Mouse (Mus musculus) megakaryocyte, embryonic 14.5 days (primary cell): ENCODE results near the gene Ppp3ca. TPM values are rescaled to one million over a fixed set of nuclear protein-coding genes. Genes with fewer than 3 reads are reported as not detected.

Source experiments
- H3K27me3 ChIP-seq: replicated peaks from 2 replicates; pipeline ENCODE3; 2012; ENCODE audit warnings: inconsistent platforms
- H3K36me3 ChIP-seq: replicated peaks from 2 replicates; pipeline ENCODE3; 2012; ENCODE audit warnings: low read length, inconsistent platforms, mixed read lengths
- H3K4me1 ChIP-seq: 2 replicates; pipeline ENCODE4 v1.6.1; 2012; ENCODE audit warnings: inconsistent platforms
- H3K4me3 ChIP-seq: replicated peaks from 2 replicates; pipeline ENCODE3; 2012; ENCODE audit warnings: moderate library complexity, mild to moderate bottlenecking, inconsistent platforms
- H3K9me3 ChIP-seq: 2 replicates; pipeline ENCODE4 v1.6.1; 2012; ENCODE audit warnings: inconsistent platforms
- FLI1 ChIP-seq: IDR thresholded peaks from 2 replicates; pipeline ENCODE4 v1.6.1; 2012; ENCODE audit warnings: low read length, inconsistent platforms, mixed read lengths
- GATA1 ChIP-seq: IDR thresholded peaks from 3 replicates; pipeline ENCODE4 v1.6.1; 2012; ENCODE audit warnings: mixed read lengths, low read length, inconsistent platforms, borderline replicate concordance
- polyA plus RNA-seq: library from polyadenylated mRNA; stranded (reverse); fragments of >175 nt; gene quantifications from 2 replicates; pipeline ENCODE4 v1.2.3, GENCODE M21; 2012; ENCODE audit warnings: low replicate concordance; ENCODE audit not compliant: insufficient read depth

Ppp3ca gene
- polyA plus RNA-seq, 1 experiment, result 42.7 TPM

- H3K27me3 ChIP-seq, result no peaks in the 10 kb centered on the region
- H3K4me1 ChIP-seq, result no peaks in the 10 kb centered on the region
- no peak for TF ChIP-seq FLI1
- TF ChIP-seq GATA1, result no peak
These were observed 285.1 kb downstream of the Ppp3ca start for GRCm38 (mm10) chr3:136955043-136955442.

GRCm38 (mm10) chr3:136960314-136960713, 290.4 kb downstream of the Ppp3ca start:
- Histone ChIP-seq H3K36me3 (no peaks in the 10 kb centered on the region), H3K9me3 (no peaks in the 10 kb centered on the region), H3K4me1 (no peaks in the 10 kb centered on the region), H3K4me3 (no peak overlapping the region), H3K27me3 (no peaks in the 10 kb centered on the region)
- TF ChIP-seq GATA1, result no peak
- no peak for TF ChIP-seq FLI1

More at GRCm38 (mm10) chr3:136955043-136955442, 285.1 kb downstream of the Ppp3ca start:
- no peak overlapping the region for H3K4me3 ChIP-seq
- no peaks in the 10 kb centered on the region for H3K36me3 ChIP-seq
- no peaks in the 10 kb centered on the region; the same call in 1 of the 2 replicates for H3K9me3 ChIP-seq

GRCm38 (mm10) chr3:136966786-136967185, 296.9 kb downstream of the Ppp3ca start:
- no peaks in the 10 kb centered on the region for H3K36me3 ChIP-seq
- TF ChIP-seq GATA1 (no peak), FLI1 (no peak)
- H3K9me3 ChIP-seq, result no peaks in the 10 kb centered on the region
- H3K27me3 ChIP-seq, result no peaks in the 10 kb centered on the region
- H3K4me3 ChIP-seq, result no peak overlapping the region
- peaks cover 12% of the 10 kb centered on the region for H3K4me1 ChIP-seq

- Histone ChIP-seq H3K27me3 (no peaks in the 10 kb centered on the region), H3K9me3 (no peaks in the 10 kb centered on the region), H3K4me1 (peaks cover 12% of the 10 kb centered on the region), H3K36me3 (no peaks in the 10 kb centered on the region), H3K4me3 (no peak overlapping the region)
- TF ChIP-seq FLI1 (no peak), GATA1 (no peak)
These were observed 297.6 kb downstream of the Ppp3ca start for GRCm38 (mm10) chr3:136967510-136967909.

GRCm38 (mm10) chr3:136969796-136970195, 299.9 kb downstream of the Ppp3ca start:
- TF ChIP-seq FLI1 (no peak), GATA1 (no peak)
- H3K4me1 ChIP-seq, result peaks cover 12% of the 10 kb centered on the region
- no peaks in the 10 kb centered on the region for H3K27me3 ChIP-seq
- no peaks in the 10 kb centered on the region for H3K36me3 ChIP-seq
- no peaks in the 10 kb centered on the region for H3K9me3 ChIP-seq
- no peak overlapping the region for H3K4me3 ChIP-seq

- no peak for TF ChIP-seq FLI1
- no peak for TF ChIP-seq GATA1
- Histone ChIP-seq H3K4me3 (no peak overlapping the region), H3K9me3 (no peaks in the 10 kb centered on the region), H3K27me3 (no peaks in the 10 kb centered on the region), H3K4me1 (no peaks in the 10 kb centered on the region), H3K36me3 (no peaks in the 10 kb centered on the region)
These were observed 307.9 kb downstream of the Ppp3ca start for GRCm38 (mm10) chr3:136977859-136978258.

- Histone ChIP-seq H3K4me3 (no peak overlapping the region), H3K9me3 (no peaks in the 10 kb centered on the region), H3K4me1 (no peaks in the 10 kb centered on the region), H3K36me3 (no peaks in the 10 kb centered on the region), H3K27me3 (no peaks in the 10 kb centered on the region)
- TF ChIP-seq GATA1, result no peak
- TF ChIP-seq FLI1, result no peak
These were observed 311.1 kb downstream of the Ppp3ca start for GRCm38 (mm10) chr3:136980915-136981588.

GRCm38 (mm10) chr3:136981589-136981924, 311.6 kb downstream of the Ppp3ca start:
- Histone ChIP-seq H3K9me3 (no peaks in the 10 kb centered on the region), H3K4me1 (no peaks in the 10 kb centered on the region), H3K36me3 (no peaks in the 10 kb centered on the region), H3K4me3 (no peak overlapping the region), H3K27me3 (no peaks in the 10 kb centered on the region)
- TF ChIP-seq GATA1 (no peak), FLI1 (no peak)

GRCm38 (mm10) chr3:136982021-136982420, 312.1 kb downstream of the Ppp3ca start:
- Histone ChIP-seq H3K27me3 (no peaks in the 10 kb centered on the region), H3K36me3 (no peaks in the 10 kb centered on the region), H3K4me1 (no peaks in the 10 kb centered on the region), H3K4me3 (no peak overlapping the region), H3K9me3 (no peaks in the 10 kb centered on the region)
- no peak for TF ChIP-seq GATA1
- TF ChIP-seq FLI1, result no peak

- TF ChIP-seq GATA1, result no peak
- TF ChIP-seq FLI1, result no peak
- no peaks in the 10 kb centered on the region for H3K36me3 ChIP-seq
- H3K27me3 ChIP-seq, result no peaks in the 10 kb centered on the region
- no peak overlapping the region for H3K4me3 ChIP-seq
- no peaks in the 10 kb centered on the region for H3K9me3 ChIP-seq
- no peaks in the 10 kb centered on the region for H3K4me1 ChIP-seq
These were observed 316.4 kb downstream of the Ppp3ca start for GRCm38 (mm10) chr3:136986096-136986881.
